Mouse (Mus musculus): Measurements from ENCODE around the gene Ormdl1.
A peak's percentile ranks its signal among the peaks of the same experiment; 100 is the strongest.
"Not testable (repeated sequence)": the region's sequence is repeated elsewhere in the genome, so short reads cannot be mapped to it uniquely, and the experiment has no call there.

Gene Ormdl1

GRCm38 (mm10) chr1:53296581-53297383, at the start of gene Ormdl1, which contains the start of the genes Pms1 and Gm28778:
Gene Ormdl1 (plus strand): TSS chr1:53297095.
Gene Pms1 (minus strand): TSS chr1:53297018.
Gene Gm28778 (plus strand): TSS chr1:53297111.
- peak; percentile 86 to 88 for DNase-seq (ENCODE audit: low spot score in 2 of 2)

- not testable (repeated sequence) for DNase-seq (ENCODE audit: low spot score in 2 of 2)
Observed at GRCm38 (mm10) chr1:53264958-53265612, 31.8 kb upstream of the Ormdl1 start.

GRCm38 (mm10) chr1:53269901-53270300, 27.0 kb upstream of the Ormdl1 start:
- DNase-seq (ENCODE audit: low spot score in 2 of 2) = no peak

GRCm38 (mm10) chr1:53272646-53273045, 24.2 kb upstream of the Ormdl1 start:
- no peak for DNase-seq (ENCODE audit: low spot score in 2 of 2)

GRCm38 (mm10) chr1:53291197-53291596, 5.7 kb upstream of the Ormdl1 start:
- DNase-seq (ENCODE audit: low spot score in 2 of 2) = no peak

- DNase-seq (ENCODE audit: low spot score in 2 of 2) = no peak
Observed at GRCm38 (mm10) chr1:53300506-53300905, 3.6 kb downstream of the Ormdl1 start.

GRCm38 (mm10) chr1:53312989-53313967, 16.4 kb downstream of the Ormdl1 start, which contains the start of gene Osgepl1:
Gene Osgepl1 (plus strand): TSS chr1:53313624.
- DNase-seq (ENCODE audit: low spot score in 2 of 2) = peak; percentile 64 to 76

GRCm38 (mm10) chr1:53321662-53322344, 24.9 kb downstream of the Ormdl1 start:
- no peak for DNase-seq (ENCODE audit: low spot score in 2 of 2)

- no peak for DNase-seq (ENCODE audit: low spot score in 2 of 2)
Observed at GRCm38 (mm10) chr1:53323254-53323653, 26.4 kb downstream of the Ormdl1 start.

- no peak for DNase-seq (ENCODE audit: low spot score in 2 of 2)
Observed at GRCm38 (mm10) chr1:53324277-53324676, 27.4 kb downstream of the Ormdl1 start.

- DNase-seq (ENCODE audit: low spot score in 2 of 2) = no peak
Observed at GRCm38 (mm10) chr1:53324827-53325494, 28.1 kb downstream of the Ormdl1 start.

- DNase-seq (ENCODE audit: low spot score in 2 of 2) = not testable (repeated sequence)
Observed at GRCm38 (mm10) chr1:53333527-53333926, 36.6 kb downstream of the Ormdl1 start.

GRCm38 (mm10) chr1:53335465-53335864, 38.6 kb downstream of the Ormdl1 start:
- no peak for DNase-seq (ENCODE audit: low spot score in 2 of 2)

- not testable (repeated sequence) for DNase-seq (ENCODE audit: low spot score in 2 of 2)
Observed at GRCm38 (mm10) chr1:53337403-53337802, 40.5 kb downstream of the Ormdl1 start.

GRCm38 (mm10) chr1:53341071-53341470, 44.2 kb downstream of the Ormdl1 start:
- no peak for DNase-seq (ENCODE audit: low spot score in 2 of 2)

GRCm38 (mm10) chr1:53352327-53353261, 55.7 kb downstream of the Ormdl1 start, which contains the start of the genes Asdurf, Gm28551 and Asnsd1:
Gene Asdurf (minus strand): TSS chr1:53352619.
Gene Gm28551 (minus strand): TSS chr1:53352667.
Gene Asnsd1 (minus strand): TSS chr1:53352752.
- peak; percentile 95 to 96 for DNase-seq (ENCODE audit: low spot score in 2 of 2)

- DNase-seq (ENCODE audit: low spot score in 2 of 2) = no peak
Observed at GRCm38 (mm10) chr1:53358988-53359387, 62.1 kb downstream of the Ormdl1 start.

Data from spleen, postnatal 14 days (tissue).